ENCODE assay signal across 1 mouse cellular context in the genomic region with DNA sequence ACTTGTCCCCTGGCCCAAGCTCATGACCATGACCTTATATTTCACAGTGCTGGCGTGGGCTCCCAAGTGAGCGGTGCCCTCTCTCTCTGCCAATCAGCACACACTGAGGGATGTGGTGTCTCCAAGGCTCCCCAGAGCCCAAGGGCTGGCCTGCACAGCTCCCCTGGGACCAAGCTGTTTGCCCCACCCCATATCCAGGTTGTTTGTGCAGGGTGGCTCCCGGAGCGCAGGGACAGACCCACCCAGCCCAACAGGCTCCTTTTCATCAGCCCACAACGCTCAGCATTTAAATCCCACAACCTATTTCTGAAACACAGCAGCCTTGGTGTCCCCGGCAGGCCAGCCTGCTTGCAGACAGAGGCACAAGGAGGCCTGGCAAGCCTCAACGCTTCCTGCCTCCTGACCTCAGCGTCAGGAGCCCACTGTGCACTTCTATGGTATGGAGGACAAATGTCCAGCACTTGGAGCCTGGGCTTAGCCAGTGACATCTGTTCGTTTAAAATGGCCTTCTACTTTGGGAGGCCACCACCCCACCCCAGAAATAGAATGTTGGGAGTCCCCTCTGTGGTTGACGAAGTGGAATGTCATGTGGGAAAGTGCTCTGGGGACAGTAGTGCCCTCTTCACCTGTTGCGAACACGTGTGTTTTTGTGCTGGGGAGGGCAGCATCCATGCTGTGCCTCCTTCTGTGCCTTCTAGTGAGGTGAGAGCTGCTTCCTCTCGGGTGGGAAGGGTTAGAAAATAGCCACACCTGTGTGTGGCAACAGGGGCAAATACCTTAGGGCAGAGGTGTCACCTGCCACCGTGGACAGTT.
TF ChIP-seq lines count a peak whose summit lies in the region.

No protein-coding gene starts in this region.

TF ChIP-seq in CH12.LX, 34 proteins besides CTCF, POLR2A, EP300 and RAD21 (continued from another document):
- no peak for TF ChIP-seq USF2 (conservative IDR thresholded peaks at IDR 0.05; ENCODE audit: low read depth, low read length)
- TF ChIP-seq KAT2A (IDR thresholded peaks at IDR 0.05; ENCODE audit: insufficient replicate concordance, low read length) = no peak
- TF ChIP-seq RCOR1 (conservative IDR thresholded peaks at IDR 0.05; ENCODE audit: low read depth, low read length) = no peak
- no peak for TF ChIP-seq JUND (conservative IDR thresholded peaks at IDR 0.05; ENCODE audit: low read depth, low read length)
- TF ChIP-seq CHD1 (IDR thresholded peaks at IDR 0.05; ENCODE audit: low read depth, low read length) = no peak
- TF ChIP-seq POLR2AphosphoS2 (IDR thresholded peaks at IDR 0.05; ENCODE audit: low read depth, low read length) = no peak
- no peak for TF ChIP-seq SIN3A (IDR thresholded peaks at IDR 0.05; ENCODE audit: low read length)
- TF ChIP-seq CHD2 (IDR thresholded peaks at IDR 0.05; ENCODE audit: low read length) = no peak
- no peak for TF ChIP-seq MAZ (IDR thresholded peaks at IDR 0.05; ENCODE audit: low read depth, low read length)
- TF ChIP-seq HCFC1 (IDR thresholded peaks at IDR 0.05; ENCODE audit: low read depth, low read length) = no peak
- TF ChIP-seq ZNF384 (IDR thresholded peaks at IDR 0.05; ENCODE audit: low read depth, low read length) = no peak
- TF ChIP-seq MXI1 (IDR thresholded peaks at IDR 0.05; ENCODE audit: low read depth, low read length) = no peak
